Mouse (Mus musculus): Measurements from ENCODE around the gene Sulf2. TPM values are rescaled to one million over a fixed set of nuclear protein-coding genes. Genes with fewer than 3 reads are reported as not detected.

The Sulf2 gene
- total and polyA plus RNA-seq, 2 experiments from 2014 or later: 54.8 to 86.5 TPM

GRCm38 (mm10) chr2:166024621-166025020 lies 130.8 kb downstream of the Sulf2 start:
- no peak for DNase-seq (ENCODE audit: low spot score)
- no peak overlapping the region for H3K27ac ChIP-seq (ENCODE audit: low read depth)
- H3K9me3 ChIP-seq (replicated peaks; ENCODE audit: control insufficient read depth, low read length): no peaks in the 10 kb centered on the region
- 82% methylated on average over 4 of the region's 4 CpGs for WGBS
- TF ChIP-seq CTCF (IDR thresholded peaks at IDR 0.05; ENCODE audit: low read depth) (no peak), EP300 (IDR thresholded peaks at IDR 0.05; ENCODE audit: low read depth) (no peak)
- no peak overlapping the region for H3K4me2 ChIP-seq (ENCODE audit: low read depth, low read length)
- H3K4me1 ChIP-seq (ENCODE audit: control insufficient read depth, insufficient read depth): peaks cover 32% of the 10 kb centered on the region
- no peak overlapping the region for H3K9ac ChIP-seq (replicated peaks; ENCODE audit: low read depth, low read length)
- no peaks in the 10 kb centered on the region for H3K27me3 ChIP-seq (ENCODE audit: control insufficient read depth, insufficient read depth, low read length)
- ATAC-seq (ENCODE audit: insufficient read depth, low read depth): no peak
- no peaks in the 10 kb centered on the region for H3K36me3 ChIP-seq (replicated peaks; ENCODE audit: control insufficient read depth, insufficient read depth, low read length)
- no peak overlapping the region for H3K4me3 ChIP-seq (ENCODE audit: low read depth, low read length)

GRCm38 (mm10) chr2:166024079-166024478 lies 131.4 kb downstream of the Sulf2 start:
- Histone ChIP-seq H3K36me3 (replicated peaks; ENCODE audit: control insufficient read depth, insufficient read depth, low read length) (no peaks in the 10 kb centered on the region), H3K9me3 (replicated peaks; ENCODE audit: control insufficient read depth, low read length) (no peaks in the 10 kb centered on the region), H3K27me3 (ENCODE audit: control insufficient read depth, insufficient read depth, low read length) (no peaks in the 10 kb centered on the region), H3K4me2 (ENCODE audit: low read depth, low read length) (no peak overlapping the region), H3K9ac (replicated peaks; ENCODE audit: low read depth, low read length) (no peak overlapping the region), H3K27ac (ENCODE audit: low read depth) (no peak overlapping the region), H3K4me3 (ENCODE audit: low read depth, low read length) (no peak overlapping the region), H3K4me1 (ENCODE audit: control insufficient read depth, insufficient read depth) (peaks cover 28% of the 10 kb centered on the region)
- TF ChIP-seq CTCF (IDR thresholded peaks at IDR 0.05; ENCODE audit: low read depth): no peak
- TF ChIP-seq EP300 (IDR thresholded peaks at IDR 0.05; ENCODE audit: low read depth): no peak
- ATAC-seq (ENCODE audit: insufficient read depth, low read depth) (no peak), DNase-seq (ENCODE audit: low spot score) (no peak)
- 65% methylated on average over 3 of the region's 3 CpGs for WGBS

Other genes with a start within 250 kb of the Sulf2 start
- 17.7 and 48.7 TPM in 2 replicates for gene Ncoa3, start 163.0 kb downstream of the Sulf2 start, total RNA-seq (2014; rRNA removed; ENCODE audit: low replicate concordance)
- 5.8 and 6.2 TPM in 2 replicates for gene Ncoa3, start 163.0 kb downstream of the Sulf2 start, polyA plus RNA-seq (2015; fragmentation: Nextera tagmentation; extraction: Ambion mirVana)